Mouse (Mus musculus) frontal cortex, adult 2 months (tissue): ENCODE data around the gene Sf3a3. TPM values are rescaled to one million over a fixed set of nuclear protein-coding genes. Genes with fewer than 3 reads are reported as not detected.

Experiments
- DNase-seq, 2 experiments: peaks; one replicate each; pipeline ENCODE4 v3.0.0; 2022; ENCODE audit warnings: low spot score in 1 of 2; ENCODE audit errors: extremely low spot score in 1 of 2
- polyA plus RNA-seq: library from polyadenylated mRNA; depleted of rRNA; stranded (reverse); fragments of >200 nt; gene quantifications from 2 replicates; pipeline ENCODE4 v1.2.3, GENCODE M21; 2012

Gene Sf3a3
- polyA plus RNA-seq, 1 experiment: 40.4 TPM

DNA sequence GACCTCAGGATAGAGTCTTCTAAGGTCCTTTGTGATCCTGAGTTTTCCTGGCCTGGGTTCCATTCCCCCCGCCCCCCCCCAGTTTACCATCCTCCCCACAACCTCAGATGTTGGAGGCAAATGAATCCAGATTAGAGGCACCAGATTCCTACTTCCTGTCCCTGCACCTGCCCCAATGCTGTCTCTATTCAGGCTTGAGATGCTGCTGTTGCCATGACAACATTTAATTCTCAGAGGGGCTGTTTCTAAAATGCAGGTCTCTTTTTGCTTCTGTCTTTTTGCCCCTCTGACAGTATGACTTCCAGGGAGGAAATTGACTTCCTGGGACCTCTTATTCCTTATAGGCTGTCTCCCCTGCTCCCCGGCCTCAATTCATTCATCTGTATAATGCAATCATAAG is 22.4 kb downstream of the Sf3a3 start:
- DNase-seq: no peak

DNA sequence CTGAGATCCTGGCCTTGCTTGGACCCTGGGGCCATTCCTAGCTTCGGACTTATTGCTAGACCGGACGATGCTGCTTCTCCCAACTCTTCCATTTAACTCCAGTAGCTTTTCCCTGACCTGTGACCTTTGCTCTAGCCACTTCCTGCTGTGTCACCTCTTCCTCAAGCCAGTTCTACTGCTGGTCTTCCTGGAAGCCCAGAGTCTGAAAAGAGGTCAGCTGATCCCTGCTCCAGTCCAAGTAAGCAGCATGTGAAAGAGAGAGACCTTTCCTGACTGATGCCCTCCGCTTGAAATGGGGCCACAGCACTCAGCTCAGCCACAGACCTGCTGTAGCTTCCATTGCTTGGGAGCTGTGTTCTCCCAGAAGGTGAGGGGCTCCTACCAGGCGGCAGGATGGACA is 22.9 kb downstream of the Sf3a3 start:
- DNase-seq: no peak

GRCm38 (mm10) chr4:124738013-124738412 is 23.4 kb downstream of the Sf3a3 start:
- DNase-seq: no peak

DNA sequence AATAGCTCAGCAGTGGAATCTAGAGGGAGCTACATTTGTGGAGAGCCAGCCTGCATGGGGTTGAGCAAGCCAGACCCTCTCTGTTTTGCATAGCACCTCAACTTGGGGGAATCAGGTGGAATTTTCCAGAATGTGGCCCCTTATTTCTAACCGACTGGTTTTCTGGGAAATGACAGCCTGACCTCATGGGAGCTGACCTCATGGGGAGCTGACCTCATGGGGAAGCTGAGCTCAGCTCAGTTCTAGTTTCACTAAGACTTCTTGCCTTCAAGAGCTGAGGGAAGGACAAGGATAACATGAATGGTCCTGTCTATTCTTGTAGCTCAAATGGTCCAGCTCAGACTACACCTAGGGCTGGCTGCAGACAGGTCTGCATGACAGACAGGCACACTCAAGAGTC is 24.2 kb downstream of the Sf3a3 start:
- no peak for DNase-seq

GRCm38 (mm10) chr4:124741376-124742343 is 27.1 kb downstream of the Sf3a3 start, which contains the start of gene Inpp5b:
Gene Inpp5b (plus strand): TSS chr4:124741850.
- DNase-seq: peak; percentile 82 to 89

DNA sequence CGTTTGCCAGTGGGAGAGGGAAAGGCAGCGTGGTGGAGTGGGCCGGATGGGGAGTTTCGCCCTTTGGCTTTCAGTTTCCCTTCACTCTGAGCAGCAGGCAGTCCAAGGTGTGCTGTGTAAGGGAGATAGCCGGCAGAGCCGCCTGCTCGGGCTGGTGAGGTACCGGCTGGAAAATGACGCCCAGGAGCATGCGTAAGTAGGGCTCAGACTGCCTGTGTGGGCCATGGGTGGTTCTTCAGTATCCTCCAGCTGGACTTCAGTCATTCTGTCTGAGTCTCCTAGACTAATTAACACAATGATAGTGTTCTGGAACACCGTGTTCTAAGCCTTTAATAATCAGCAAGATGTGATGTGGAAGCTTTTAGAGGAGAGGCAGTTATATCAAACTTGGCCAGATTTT is 28.3 kb downstream of the Sf3a3 start:
- no peak for DNase-seq

DNA sequence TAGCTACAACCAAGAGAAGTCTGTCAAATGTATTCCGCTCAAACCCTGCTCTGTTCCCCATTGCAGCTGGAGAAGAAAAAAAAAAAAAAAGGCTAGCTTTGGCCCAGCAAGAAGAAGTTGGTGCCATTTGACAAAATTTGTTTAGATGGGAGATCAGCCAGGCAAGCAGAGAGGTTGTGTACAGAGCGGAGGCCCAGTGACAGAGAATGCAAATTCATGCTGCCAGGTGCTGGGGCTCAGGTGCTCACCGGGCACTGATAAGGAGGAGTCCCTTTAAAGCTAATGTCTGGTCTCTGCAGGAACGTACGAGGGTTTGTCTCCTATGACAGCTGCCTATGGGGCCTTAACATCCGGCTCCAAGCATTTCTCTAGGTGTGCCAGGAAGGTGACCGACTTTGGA is 32.0 kb downstream of the Sf3a3 start:
- DNase-seq: no peak

GRCm38 (mm10) chr4:124747851-124748250 is 33.3 kb downstream of the Sf3a3 start:
- no peak for DNase-seq

DNA sequence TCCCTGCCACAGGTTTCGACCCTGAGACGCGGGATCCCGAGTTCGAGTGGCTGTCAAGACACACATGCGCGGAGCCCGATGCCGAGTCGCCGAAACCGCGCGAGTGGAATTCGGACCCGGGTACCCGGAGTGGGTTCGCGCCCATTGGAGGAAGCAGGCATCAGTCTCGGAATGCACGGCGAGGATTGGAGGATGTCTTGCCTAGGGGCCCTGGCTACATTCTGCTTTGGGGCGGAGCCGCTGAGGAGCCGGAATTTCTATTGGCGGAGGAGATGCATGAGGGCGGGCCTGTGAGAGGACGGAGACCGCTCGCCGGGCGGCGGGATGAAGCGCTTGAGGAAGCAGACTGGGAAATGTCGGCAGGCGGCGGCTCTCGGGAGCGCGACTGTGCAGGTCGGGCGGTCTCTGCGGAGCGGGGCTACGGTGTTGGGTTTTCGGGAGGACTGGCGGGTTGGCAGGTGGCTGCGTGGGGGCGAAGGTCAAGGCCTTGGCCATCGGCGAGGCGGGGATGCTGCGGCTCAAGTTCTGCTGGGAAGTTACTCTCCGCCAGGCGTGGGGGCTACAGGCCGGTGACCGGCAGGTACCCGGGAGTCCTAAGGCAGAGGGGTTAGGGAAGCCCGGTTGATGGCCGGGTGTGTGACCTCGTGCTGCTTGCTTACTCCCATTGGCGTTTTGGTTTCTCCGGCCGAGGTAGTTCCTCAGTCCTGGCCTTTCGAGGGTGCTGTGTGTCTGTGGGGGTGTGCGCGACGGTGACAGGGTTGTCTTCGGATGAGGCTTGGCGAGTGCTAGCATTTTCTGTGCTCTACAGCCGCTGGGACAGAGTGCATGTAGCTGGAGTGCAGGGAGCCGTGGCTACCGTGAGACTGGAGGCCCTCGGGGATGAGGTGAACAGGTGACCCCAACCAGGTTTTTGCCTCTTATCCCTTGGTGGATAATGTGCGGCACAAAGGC is 37.0 kb downstream of the Sf3a3 start:
- DNase-seq: peak; percentile 97 to 99

- no peak for DNase-seq
These were observed 38.0 kb downstream of the Sf3a3 start for GRCm38 (mm10) chr4:124752281-124753199.

GRCm38 (mm10) chr4:124755526-124755925 is 41.0 kb downstream of the Sf3a3 start:
- no peak for DNase-seq

- DNase-seq: no peak
These were observed 44.8 kb downstream of the Sf3a3 start for GRCm38 (mm10) chr4:124759305-124759811.

GRCm38 (mm10) chr4:124761201-124761600 is 46.6 kb downstream of the Sf3a3 start:
- no peak for DNase-seq

DNA sequence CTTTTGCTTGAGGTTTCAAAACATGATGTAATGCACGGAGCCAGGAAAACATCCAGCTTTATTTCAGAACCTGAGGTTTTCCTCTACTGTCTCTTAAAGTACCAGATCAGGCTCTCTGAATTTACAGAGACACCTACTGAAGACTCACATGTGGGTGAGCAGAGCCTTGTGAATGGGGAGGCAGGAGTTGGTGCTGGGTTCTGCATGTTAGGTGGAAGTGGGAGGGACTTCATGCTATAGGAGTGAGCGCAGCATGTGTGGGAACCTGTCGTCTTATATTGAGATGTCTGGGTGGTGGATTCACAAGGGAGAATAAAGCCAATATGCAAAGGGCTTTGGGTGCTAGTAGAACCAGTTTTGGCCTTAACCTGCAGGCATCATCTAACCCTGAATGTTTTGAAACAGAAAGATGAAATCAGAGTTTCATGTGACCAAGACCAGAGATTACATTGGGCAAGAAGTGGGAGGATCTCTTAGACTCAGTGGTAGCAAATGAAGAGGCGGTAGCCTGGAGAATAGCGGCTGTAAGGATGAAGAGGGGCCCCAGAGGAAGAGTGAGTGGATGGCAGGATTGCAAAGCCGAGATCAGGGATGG is 48.4 kb downstream of the Sf3a3 start:
- DNase-seq: peak in 1 of 2 experiments; percentile 23

DNA sequence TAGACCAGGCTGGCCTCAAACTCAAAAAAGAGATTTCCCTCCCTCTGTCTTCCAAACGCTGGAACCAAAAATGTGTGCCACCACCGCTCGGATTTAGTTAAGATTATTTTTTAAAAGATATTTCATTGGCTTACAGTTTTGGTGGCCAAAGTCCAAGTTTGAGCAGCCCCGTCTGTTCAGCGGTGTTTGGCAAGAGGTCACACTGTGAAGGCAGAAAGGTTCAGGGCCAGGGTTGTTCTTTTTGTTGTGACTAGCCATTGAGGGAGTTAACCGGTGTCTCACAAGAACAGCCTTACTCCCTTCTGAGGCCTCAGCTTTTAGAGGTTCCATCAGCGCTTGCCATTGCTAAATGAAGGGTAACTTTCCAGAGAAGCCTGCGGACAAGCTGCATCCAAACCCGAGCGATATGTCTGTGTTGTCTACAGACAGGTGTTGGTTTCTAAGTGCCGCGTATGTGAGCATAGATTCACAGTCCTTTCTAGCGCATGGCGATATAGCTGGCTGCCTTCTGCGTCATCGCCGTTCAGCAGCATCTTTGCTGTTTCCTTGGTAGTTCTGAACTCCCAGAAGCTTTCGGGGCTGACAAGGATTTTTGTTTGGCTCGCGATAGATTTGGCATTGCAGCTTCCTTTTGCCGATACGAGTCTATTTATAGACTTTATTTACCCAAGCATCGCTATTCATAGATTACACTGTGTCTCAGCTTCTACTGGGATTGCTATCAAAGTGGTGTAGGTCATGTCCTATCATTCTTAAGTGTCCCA is 51.4 kb downstream of the Sf3a3 start:
- DNase-seq: peak in 1 of 2 experiments; percentile 58

DNA sequence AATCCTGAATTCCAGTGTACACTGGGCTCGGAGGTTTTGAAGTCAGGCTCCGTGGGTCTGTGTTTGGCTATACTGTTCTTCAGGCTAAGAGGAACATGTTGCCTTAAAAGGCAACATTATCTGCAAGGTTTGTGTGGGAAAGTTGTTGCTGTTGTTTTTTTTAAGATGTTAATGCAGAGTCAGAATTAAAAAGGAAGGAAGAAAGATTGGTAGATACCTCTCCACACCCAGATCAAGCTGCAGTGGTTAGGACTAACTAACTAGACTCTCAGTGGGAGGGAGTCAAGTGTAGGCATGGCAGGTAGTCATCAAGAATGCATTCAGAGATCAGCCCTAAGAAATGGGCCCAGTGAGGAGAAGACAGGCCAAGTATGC is 52.0 kb downstream of the Sf3a3 start:
- no peak for DNase-seq

DNA sequence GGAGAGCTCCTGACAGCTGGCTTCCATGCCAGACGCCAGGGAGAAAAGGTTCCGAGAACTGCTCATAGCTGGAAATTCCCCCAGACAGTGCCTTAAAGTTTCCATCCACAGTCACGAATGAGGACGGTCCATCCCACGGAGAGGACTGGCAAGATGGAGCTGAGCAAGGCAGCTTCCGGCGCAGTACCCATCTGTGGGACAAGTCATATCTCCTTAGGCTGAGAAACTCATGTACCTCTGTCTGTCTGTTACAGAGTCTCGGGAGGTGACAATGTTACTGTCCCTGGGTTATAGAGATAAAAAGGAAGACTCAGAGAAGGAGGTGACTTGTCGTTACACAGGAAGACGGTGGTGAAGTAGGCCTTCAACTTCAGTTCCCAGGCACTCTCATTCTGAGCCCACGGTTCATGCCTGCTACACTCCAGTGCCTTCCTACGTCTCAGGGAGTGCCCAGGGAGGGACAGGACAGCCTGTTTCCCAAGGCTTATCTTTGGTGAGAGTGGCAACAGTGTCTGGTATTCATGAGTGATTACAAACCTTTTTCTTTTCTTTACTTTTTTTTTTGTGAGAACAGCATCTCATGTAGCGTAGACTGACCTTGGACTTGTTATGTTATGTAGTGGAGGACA is 54.5 kb downstream of the Sf3a3 start:
- peak in 1 of 2 experiments; percentile 39 for DNase-seq

DNA sequence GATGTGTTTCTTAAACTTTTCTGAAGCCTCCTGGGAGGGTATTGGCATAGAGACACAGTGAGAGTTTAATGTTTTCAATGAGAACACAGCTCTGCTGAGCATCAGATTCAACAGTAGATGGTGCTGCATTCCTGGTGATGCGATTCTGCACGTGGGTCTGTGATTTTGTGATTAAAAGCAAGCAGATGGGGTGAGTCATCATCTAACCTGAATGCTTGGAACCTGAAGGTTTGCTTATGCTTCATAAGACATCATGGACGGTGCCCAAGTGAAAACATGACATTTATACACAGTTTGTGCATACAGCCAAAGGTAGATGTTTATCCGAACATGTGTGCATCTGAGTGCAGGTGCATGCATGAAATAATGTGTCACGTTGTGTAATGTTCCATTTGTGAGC is 56.0 kb downstream of the Sf3a3 start:
- peak; percentile 35 to 68 for DNase-seq
